Mouse (Mus musculus) hindbrain, embryonic 10.5 days (tissue): ENCODE data around the gene Bcl6. TPM values are rescaled to one million over a fixed set of nuclear protein-coding genes. Genes with fewer than 3 reads are reported as not detected.

Experiments
- DNase-seq: peaks from one replicate; pipeline ENCODE4 v3.0.0-alpha.2; 2017; ENCODE audit warnings: low spot score
- H3K27ac ChIP-seq: fragments of 300-500 bp; sonication (generic); 2 replicates; pipeline ENCODE4 v1.5.1; 2016; ENCODE audit warnings: mild to moderate bottlenecking, moderate library complexity
- H3K27me3 ChIP-seq: fragments of 300-500 bp; sonication (generic); 2 replicates; pipeline ENCODE4 v1.6.1; 2016; ENCODE audit warnings: mild to moderate bottlenecking; ENCODE audit not compliant: poor library complexity, insufficient read depth, severe bottlenecking
- H3K36me3 ChIP-seq: fragments of 300-500 bp; sonication (generic); 2 replicates; pipeline ENCODE4 v1.6.1; 2016; ENCODE audit warnings: mild to moderate bottlenecking, moderate library complexity
- H3K4me1 ChIP-seq: fragments of 300-500 bp; sonication (generic); replicated peaks from 2 replicates; pipeline ENCODE4 v1.6.1; 2016; ENCODE audit warnings: mild to moderate bottlenecking
- H3K4me3 ChIP-seq: fragments of 300-500 bp; sonication (generic); 2 replicates; pipeline ENCODE4 v1.5.1; 2016; ENCODE audit warnings: mild to moderate bottlenecking, moderate library complexity
- H3K9me3 ChIP-seq: fragments of 300-500 bp; sonication (generic); 2 replicates; pipeline ENCODE4 v1.6.1; 2016; ENCODE audit warnings: mild to moderate bottlenecking, moderate library complexity
- WGBS: fragments of 180-500 bp; shearing (Covaris S2); methylation state at CpG from one replicate; pipeline ENCODE4 v1.1.7; 2016; 5-methylcytosine and 5-hydroxymethylcytosine counted together
- polyA plus RNA-seq: library from polyadenylated mRNA; unstranded; fragments of >200 nt; fragmentation: Nextera tagmentation; extraction: Ambion mirVana; gene quantifications from 2 replicates; pipeline ENCODE4 v1.2.1, GENCODE M21; 2016

Gene Bcl6
- polyA plus RNA-seq, 1 experiment from 2014 or later, result 0.16 TPM

- Histone ChIP-seq H3K27ac (no peak overlapping the region), H3K36me3 (no peaks in the 10 kb centered on the region), H3K9me3 (no peaks in the 10 kb centered on the region), H3K4me3 (no peak overlapping the region), H3K27me3 (peaks cover 52% of the 10 kb centered on the region), H3K4me1 (peaks cover 40% of the 10 kb centered on the region)
- DNase-seq, result no peak
- 82% methylated on average over 9 of the region's 9 CpGs for WGBS
Measured at GRCm38 (mm10) chr16:23979446-23979845, 9.2 kb downstream of the Bcl6 start.

GRCm38 (mm10) chr16:23978495-23978894 lies 10.2 kb downstream of the Bcl6 start:
- H3K27ac ChIP-seq, result no peak overlapping the region
- no peaks in the 10 kb centered on the region for H3K9me3 ChIP-seq
- no peak for DNase-seq
- H3K27me3 ChIP-seq, result peaks cover 44% of the 10 kb centered on the region
- H3K4me1 ChIP-seq, result peaks cover 31% of the 10 kb centered on the region
- 89% methylated on average over 4 of the region's 4 CpGs for WGBS
- H3K36me3 ChIP-seq, result no peaks in the 10 kb centered on the region
- H3K4me3 ChIP-seq, result no peak overlapping the region

- WGBS, result 83% methylated on average over 3 of the region's 3 CpGs
- DNase-seq, result no peak
- no peaks in the 10 kb centered on the region for H3K9me3 ChIP-seq
- no peak overlapping the region for H3K27ac ChIP-seq
- peaks cover 29% of the 10 kb centered on the region for H3K4me1 ChIP-seq
- H3K27me3 ChIP-seq, result peaks cover 42% of the 10 kb centered on the region
- no peaks in the 10 kb centered on the region for H3K36me3 ChIP-seq
- H3K4me3 ChIP-seq, result no peak overlapping the region
Measured at GRCm38 (mm10) chr16:23977732-23978131, 10.9 kb downstream of the Bcl6 start.

GRCm38 (mm10) chr16:23976196-23976595 lies 12.5 kb downstream of the Bcl6 start:
- no peaks in the 10 kb centered on the region for H3K9me3 ChIP-seq
- H3K36me3 ChIP-seq, result no peaks in the 10 kb centered on the region
- no peak overlapping the region for H3K4me3 ChIP-seq
- DNase-seq, result no peak
- H3K27ac ChIP-seq, result no peak overlapping the region
- peaks cover 23% of the 10 kb centered on the region for H3K4me1 ChIP-seq
- WGBS, result 92% methylated on average over 2 of the region's 2 CpGs
- H3K27me3 ChIP-seq, result peaks cover 33% of the 10 kb centered on the region

- no peaks in the 10 kb centered on the region for H3K9me3 ChIP-seq
- DNase-seq, result no peak
- 89% methylated on average over 9 of the region's 9 CpGs for WGBS
- peaks cover 9% of the 10 kb centered on the region; the same call in 1 of the 2 replicates for H3K27me3 ChIP-seq
- H3K36me3 ChIP-seq, result no peaks in the 10 kb centered on the region
- H3K4me1 ChIP-seq, result peaks cover 12% of the 10 kb centered on the region
- no peak overlapping the region for H3K4me3 ChIP-seq
- H3K27ac ChIP-seq, result no peak overlapping the region
Measured at GRCm38 (mm10) chr16:23973635-23974367, 14.9 kb downstream of the Bcl6 start.

GRCm38 (mm10) chr16:23972901-23973300 lies 15.8 kb downstream of the Bcl6 start:
- Histone ChIP-seq H3K36me3 (no peaks in the 10 kb centered on the region), H3K27ac (no peak overlapping the region), H3K9me3 (no peaks in the 10 kb centered on the region), H3K4me3 (no peak overlapping the region), H3K4me1 (peaks cover 12% of the 10 kb centered on the region), H3K27me3 (peaks cover 9% of the 10 kb centered on the region; the same call in 1 of the 2 replicates)
- DNase-seq, result no peak
- WGBS, result 75% methylated on average over 11 of the region's 11 CpGs

- Histone ChIP-seq H3K9me3 (no peaks in the 10 kb centered on the region), H3K4me1 (peaks cover 12% of the 10 kb centered on the region), H3K4me3 (no peak overlapping the region), H3K27me3 (peaks cover 2% of the 10 kb centered on the region; the same call in 1 of the 2 replicates), H3K27ac (no peak overlapping the region), H3K36me3 (no peaks in the 10 kb centered on the region)
- no peak for DNase-seq
- 82% methylated on average over 20 of the region's 20 CpGs for WGBS
Measured at GRCm38 (mm10) chr16:23972126-23972740, 16.4 kb downstream of the Bcl6 start.

- no peak for DNase-seq
- peaks cover 12% of the 10 kb centered on the region for H3K4me1 ChIP-seq
- H3K36me3 ChIP-seq, result no peaks in the 10 kb centered on the region
- no peak overlapping the region for H3K4me3 ChIP-seq
- H3K27ac ChIP-seq, result no peak overlapping the region
- H3K9me3 ChIP-seq, result no peaks in the 10 kb centered on the region
- WGBS, result 83% methylated on average over 14 of the region's 14 CpGs
- no peaks in the 10 kb centered on the region for H3K27me3 ChIP-seq
Measured at GRCm38 (mm10) chr16:23969919-23970318, 18.7 kb downstream of the Bcl6 start.

- WGBS, result 91% methylated on average over 4 of the region's 4 CpGs
- Histone ChIP-seq H3K9me3 (no peaks in the 10 kb centered on the region), H3K4me3 (no peak overlapping the region), H3K27ac (no peak overlapping the region), H3K4me1 (peaks cover 14% of the 10 kb centered on the region), H3K36me3 (no peaks in the 10 kb centered on the region), H3K27me3 (no peaks in the 10 kb centered on the region)
- no peak for DNase-seq
Measured at GRCm38 (mm10) chr16:23968888-23969287, 19.8 kb downstream of the Bcl6 start.

- Histone ChIP-seq H3K4me1 (peaks cover 9% of the 10 kb centered on the region), H3K27me3 (no peaks in the 10 kb centered on the region), H3K4me3 (no peak overlapping the region), H3K36me3 (no peaks in the 10 kb centered on the region), H3K27ac (no peak overlapping the region), H3K9me3 (no peaks in the 10 kb centered on the region)
- 83% methylated on average over 7 of the region's 7 CpGs for WGBS
- DNase-seq, result no peak
Measured at GRCm38 (mm10) chr16:23967301-23967700, 21.4 kb downstream of the Bcl6 start.

GRCm38 (mm10) chr16:23966066-23966465 lies 22.6 kb downstream of the Bcl6 start:
- Histone ChIP-seq H3K4me3 (no peak overlapping the region), H3K4me1 (peaks cover 5% of the 10 kb centered on the region; the same call in 1 of the 2 replicates), H3K27ac (no peak overlapping the region), H3K36me3 (no peaks in the 10 kb centered on the region), H3K27me3 (no peaks in the 10 kb centered on the region), H3K9me3 (no peaks in the 10 kb centered on the region)
- no peak for DNase-seq
- 94% methylated on average over 14 of the region's 14 CpGs for WGBS

GRCm38 (mm10) chr16:23964706-23965367 lies 23.8 kb downstream of the Bcl6 start:
- Histone ChIP-seq H3K36me3 (no peaks in the 10 kb centered on the region), H3K27me3 (no peaks in the 10 kb centered on the region), H3K27ac (no peak overlapping the region), H3K4me1 (peaks cover 5% of the 10 kb centered on the region; the same call in 1 of the 2 replicates), H3K4me3 (no peak overlapping the region), H3K9me3 (no peaks in the 10 kb centered on the region)
- no peak for DNase-seq
- whole genome bisulfite sequencing, result 83% methylated on average over 14 of the region's 14 CpGs
